Mouse (Mus musculus): ENCODE data around the gene As3mt.

Gene As3mt

DNA sequence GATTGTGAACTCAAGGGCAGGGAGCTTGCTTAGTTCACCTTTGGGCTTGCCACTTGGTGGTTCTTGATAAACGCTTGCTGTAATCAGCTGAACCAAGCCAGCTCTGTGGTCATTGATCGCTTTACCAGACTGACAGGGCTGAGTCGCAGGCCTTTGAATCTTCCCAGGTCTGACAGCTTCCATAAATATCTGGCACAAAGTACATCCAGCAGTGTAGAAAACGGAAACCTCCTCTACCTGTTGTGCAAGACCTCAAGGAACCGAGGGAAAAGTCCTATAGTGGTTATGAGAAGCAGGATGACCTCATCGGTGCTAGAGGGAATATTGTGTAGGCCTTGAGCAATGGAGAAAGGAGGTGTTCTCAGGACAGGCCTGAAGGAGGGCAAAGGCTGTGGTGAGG lies 77.2 kb downstream of the As3mt start:
- DNase-seq (ENCODE audit: low spot score) = no peak

DNA sequence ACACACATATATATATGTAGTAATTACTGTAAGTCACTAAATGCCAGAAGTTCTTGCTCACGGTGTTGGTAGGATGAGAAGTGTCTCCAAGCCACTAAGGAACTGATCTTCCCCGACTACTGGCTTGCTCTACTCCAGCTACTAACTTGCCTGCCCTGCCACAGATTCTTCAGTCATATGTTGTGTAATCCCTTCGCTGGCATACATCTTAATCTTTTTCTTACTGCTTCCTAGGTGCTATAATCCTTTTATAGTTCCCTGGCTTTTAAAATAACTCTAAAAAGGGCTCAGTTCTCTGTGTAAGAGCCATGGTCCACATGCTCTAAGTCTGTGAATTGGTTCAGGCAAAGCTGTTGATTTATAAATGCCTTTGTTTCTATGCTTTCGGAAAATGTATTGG lies 78.4 kb downstream of the As3mt start:
- DNase-seq (ENCODE audit: low spot score) = no peak

DNA sequence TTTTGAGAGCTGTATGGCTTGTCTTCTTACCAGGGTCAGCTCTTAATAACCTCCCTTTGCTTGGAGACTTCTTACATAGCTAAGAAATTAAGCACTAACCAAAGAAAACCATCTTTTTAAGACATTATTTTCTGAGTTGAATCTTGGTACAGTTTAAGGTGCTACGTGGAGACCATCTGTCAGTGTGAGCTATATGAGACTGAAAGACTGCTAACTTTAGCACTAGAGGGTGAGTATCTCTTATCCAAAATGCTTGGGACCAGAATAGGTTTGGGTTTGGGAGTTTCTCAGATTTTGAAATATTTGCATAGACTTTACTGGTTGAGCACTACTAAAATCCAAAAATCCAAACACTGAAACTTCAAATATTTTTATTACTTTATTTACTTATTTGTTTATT lies 82.5 kb downstream of the As3mt start:
- no peak for DNase-seq (ENCODE audit: low spot score)
